Mouse (Mus musculus) midbrain, postnatal 0 days (tissue): ENCODE results near the gene Olfr411. TPM values are rescaled to one million over a fixed set of nuclear protein-coding genes. Genes with fewer than 3 reads are reported as not detected.

Experiments used
- ATAC-seq: fragments of 200-750 bp; cut with Nextera tagmentation; 2 replicates; pipeline ENCODE4 v1.8.0; 2017; ENCODE audit warnings: moderate number of reproducible peaks, mild to moderate bottlenecking, moderate TSS enrichment, moderate library complexity; ENCODE audit not compliant: low FRiP score
- DNase-seq: peaks from one replicate; pipeline ENCODE4 v3.0.0-alpha.2; 2015; ENCODE audit warnings: low spot score
- H3K27ac ChIP-seq: fragments of 300-500 bp; sonication (generic); 2 replicates; pipeline ENCODE4 v1.5.1; 2014; ENCODE audit warnings: low read depth, mild to moderate bottlenecking, low read length, mixed read lengths
- H3K27me3 ChIP-seq: fragments of 300-500 bp; sonication (generic); 2 replicates; pipeline ENCODE4 v1.6.1; 2014; ENCODE audit warnings: low read length, control low read depth, mixed read lengths; ENCODE audit not compliant: insufficient read depth
- H3K36me3 ChIP-seq: fragments of 300-500 bp; sonication (generic); 2 replicates; pipeline ENCODE4 v1.6.1; 2014; ENCODE audit warnings: low read length, control low read depth, mixed read lengths; ENCODE audit not compliant: insufficient read depth
- H3K4me1 ChIP-seq: fragments of 300-500 bp; sonication (generic); 2 replicates; pipeline ENCODE4 v1.6.1; 2014; ENCODE audit warnings: mild to moderate bottlenecking, control low read depth, antibody characterized with exemption, low read length, mixed read lengths; ENCODE audit not compliant: insufficient read depth
- H3K4me2 ChIP-seq: fragments of 300-500 bp; sonication (generic); 2 replicates; pipeline ENCODE4 v1.6.1; 2014; ENCODE audit warnings: low read depth, mild to moderate bottlenecking, low read length, mixed read lengths; ENCODE audit not compliant: poor library complexity, severe bottlenecking
- H3K4me3 ChIP-seq: fragments of 300-500 bp; sonication (generic); 2 replicates; pipeline ENCODE4 v1.5.1; 2014; ENCODE audit warnings: low read depth, mild to moderate bottlenecking, low read length, moderate library complexity
- H3K9ac ChIP-seq: fragments of 300-500 bp; sonication (generic); replicated peaks from 2 replicates; pipeline ENCODE4 v1.6.1; 2014; ENCODE audit warnings: mild to moderate bottlenecking, low read length, moderate library complexity, mixed read lengths; ENCODE audit not compliant: poor library complexity, severe bottlenecking
- H3K9me3 ChIP-seq: fragments of 300-500 bp; sonication (generic); 2 replicates; pipeline ENCODE4 v1.6.1; 2016; ENCODE audit warnings: low read length, control low read depth
- CTCF ChIP-seq: IDR thresholded peaks from 2 replicates; pipeline ENCODE4 v1.5.1; 2016; ENCODE audit warnings: antibody characterized with exemption, mild to moderate bottlenecking
- WGBS: fragments of 180-500 bp; shearing (Covaris S2); extraction: QIAGEN DNeasy Blood & Tissue Kit; methylation state at CpG from one replicate; pipeline ENCODE4 v1.1.7; 2014; 5-methylcytosine and 5-hydroxymethylcytosine counted together
- polyA plus RNA-seq: library from polyadenylated mRNA; unstranded; fragments of >200 nt; fragmentation: Nextera tagmentation; extraction: Ambion mirVana; gene quantifications from 2 replicates; pipeline ENCODE4 v1.2.1, GENCODE M21; 2015
- total RNA-seq: library from RNA; depleted of rRNA; stranded (reverse); fragments of >200 nt; gene quantifications from 2 replicates; pipeline ENCODE4 v1.2.3, GENCODE M21; 2014

Olfr411 gene
- total and polyA plus RNA-seq, 2 experiments from 2014 or later = not detected

DNA sequence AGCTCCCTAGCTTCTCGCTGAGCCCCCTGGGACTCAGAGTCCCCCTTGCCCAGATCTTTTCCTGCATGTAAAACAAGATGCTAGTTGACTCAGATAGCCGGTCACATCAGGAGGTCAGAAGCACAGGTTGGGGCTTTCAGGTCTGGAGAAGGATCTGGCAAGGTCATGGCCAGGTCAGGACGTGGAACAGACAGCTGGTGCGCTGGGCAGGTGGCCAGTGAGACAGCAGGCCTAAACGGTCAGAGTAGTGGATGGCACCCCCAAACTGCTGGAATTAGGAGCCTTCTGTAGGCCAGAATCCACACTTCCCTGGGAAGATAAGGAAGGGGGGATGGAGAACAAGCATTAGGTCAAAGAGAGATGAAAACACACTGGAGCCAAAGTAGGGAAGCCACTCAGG, 34.8 kb upstream of the Olfr411 start:
- Histone ChIP-seq H3K27ac (no peak overlapping the region), H3K27me3 (no peaks in the 10 kb centered on the region), H3K4me3 (no peak overlapping the region), H3K9ac (no peak overlapping the region), H3K4me1 (no peaks in the 10 kb centered on the region), H3K36me3 (peaks cover 22% of the 10 kb centered on the region; the same call in 1 of the 2 replicates), H3K4me2 (no peak overlapping the region), H3K9me3 (no peaks in the 10 kb centered on the region)
- DNase-seq (no peak), ATAC-seq (no peak)
- 85% methylated on average over 5 of the region's 5 CpGs for WGBS
- no peak for TF ChIP-seq CTCF

DNA sequence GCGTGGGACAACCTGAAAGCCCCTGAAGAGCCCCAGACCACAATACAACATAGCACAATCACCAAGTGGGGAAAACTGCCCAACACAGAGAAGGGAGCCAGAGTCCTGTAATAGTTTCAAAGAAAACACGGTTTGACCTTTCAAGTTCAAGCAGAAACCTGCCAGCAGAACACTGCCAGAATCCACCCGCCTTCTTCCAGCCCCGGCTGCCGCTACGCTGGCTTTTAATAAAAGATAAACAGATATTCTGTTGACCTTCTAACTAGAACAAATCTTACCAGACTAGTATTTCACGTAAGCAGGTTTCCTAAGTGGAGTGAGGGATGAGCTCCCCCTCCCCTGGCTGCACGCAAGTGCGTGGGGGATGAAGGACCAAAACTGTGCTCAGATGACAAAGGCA, 33.2 kb upstream of the Olfr411 start:
- ATAC-seq = no peak
- no peak for DNase-seq
- no peaks in the 10 kb centered on the region for H3K4me1 ChIP-seq
- no peak for TF ChIP-seq CTCF
- no peak overlapping the region for H3K27ac ChIP-seq
- H3K9ac ChIP-seq = no peak overlapping the region
- no peaks in the 10 kb centered on the region for H3K9me3 ChIP-seq
- peaks cover 13% of the 10 kb centered on the region; the same call in 1 of the 2 replicates for H3K36me3 ChIP-seq
- no peak overlapping the region for H3K4me3 ChIP-seq
- H3K4me2 ChIP-seq = no peak overlapping the region
- 74% methylated on average over 9 of the region's 9 CpGs for WGBS
- no peaks in the 10 kb centered on the region for H3K27me3 ChIP-seq

DNA sequence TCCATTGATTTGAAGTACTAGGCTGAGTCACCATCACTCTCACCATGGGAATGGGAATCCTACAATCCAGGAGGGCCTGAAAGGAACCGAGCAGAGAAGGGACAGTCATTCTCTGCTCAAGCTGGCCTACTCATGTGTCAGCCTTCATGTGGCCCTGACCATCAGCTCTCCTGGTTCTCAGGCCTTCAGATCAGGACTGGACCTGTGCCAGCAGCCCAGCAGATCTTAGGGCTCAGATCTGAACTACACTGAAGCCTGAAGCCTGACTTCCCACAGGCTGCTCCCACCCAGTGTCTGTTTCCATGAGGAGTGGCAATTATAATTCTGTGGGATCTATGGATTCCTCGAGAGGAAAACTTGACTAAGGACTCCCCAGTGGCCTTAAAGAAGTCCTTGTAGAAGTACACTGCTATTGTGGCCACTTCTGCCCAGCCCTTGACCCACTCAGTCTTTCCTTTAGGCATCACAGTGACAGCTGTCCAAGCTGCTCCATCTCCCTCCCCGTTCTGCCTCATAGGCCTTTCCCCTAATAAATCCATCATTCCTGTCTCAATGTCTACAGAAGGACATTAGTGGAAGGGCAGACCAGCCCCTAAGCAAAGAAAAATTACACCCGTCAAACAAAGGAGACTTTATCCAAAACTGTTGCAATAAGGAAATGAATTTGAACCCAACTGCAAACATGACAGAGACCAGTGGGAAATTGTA, 26.9 kb upstream of the Olfr411 start:
- Histone ChIP-seq H3K27me3 (no peaks in the 10 kb centered on the region), H3K27ac (no peak overlapping the region), H3K9me3 (no peaks in the 10 kb centered on the region), H3K36me3 (no peaks in the 10 kb centered on the region), H3K4me1 (no peaks in the 10 kb centered on the region), H3K4me3 (no peak overlapping the region), H3K4me2 (no peak overlapping the region), H3K9ac (no peak overlapping the region)
- no peak for TF ChIP-seq CTCF
- no peak for ATAC-seq
- no peak for DNase-seq
- WGBS = 75% methylated on average over 4 of the region's 4 CpGs

DNA sequence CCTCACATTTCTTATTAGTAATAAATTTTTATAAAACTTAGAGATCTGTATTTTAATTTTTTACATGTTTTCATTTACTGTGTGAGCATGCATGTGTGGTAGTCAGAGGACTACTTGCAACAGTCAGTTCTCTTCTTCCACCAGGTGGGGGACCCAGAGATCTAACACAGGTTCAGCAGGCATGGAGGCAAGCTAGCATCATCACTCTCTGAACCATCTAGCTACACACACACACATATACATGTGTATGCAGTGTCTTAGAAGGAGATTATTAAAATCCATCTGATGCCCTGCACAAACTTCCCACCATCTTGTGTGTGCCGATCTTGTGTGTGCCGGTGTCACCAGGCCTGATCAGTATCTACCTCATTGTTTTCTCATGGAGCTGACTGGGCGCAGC, 24.4 kb upstream of the Olfr411 start:
- Histone ChIP-seq H3K27me3 (no peaks in the 10 kb centered on the region), H3K9me3 (no peaks in the 10 kb centered on the region), H3K9ac (no peak overlapping the region), H3K4me3 (no peak overlapping the region), H3K4me1 (no peaks in the 10 kb centered on the region), H3K36me3 (no peaks in the 10 kb centered on the region), H3K4me2 (no peak overlapping the region), H3K27ac (no peak overlapping the region)
- DNase-seq (peak; percentile 84), ATAC-seq (peak; percentile 85)
- TF ChIP-seq CTCF = peak; percentile 88
- 69% methylated on average over 3 of the region's 3 CpGs for WGBS

DNA sequence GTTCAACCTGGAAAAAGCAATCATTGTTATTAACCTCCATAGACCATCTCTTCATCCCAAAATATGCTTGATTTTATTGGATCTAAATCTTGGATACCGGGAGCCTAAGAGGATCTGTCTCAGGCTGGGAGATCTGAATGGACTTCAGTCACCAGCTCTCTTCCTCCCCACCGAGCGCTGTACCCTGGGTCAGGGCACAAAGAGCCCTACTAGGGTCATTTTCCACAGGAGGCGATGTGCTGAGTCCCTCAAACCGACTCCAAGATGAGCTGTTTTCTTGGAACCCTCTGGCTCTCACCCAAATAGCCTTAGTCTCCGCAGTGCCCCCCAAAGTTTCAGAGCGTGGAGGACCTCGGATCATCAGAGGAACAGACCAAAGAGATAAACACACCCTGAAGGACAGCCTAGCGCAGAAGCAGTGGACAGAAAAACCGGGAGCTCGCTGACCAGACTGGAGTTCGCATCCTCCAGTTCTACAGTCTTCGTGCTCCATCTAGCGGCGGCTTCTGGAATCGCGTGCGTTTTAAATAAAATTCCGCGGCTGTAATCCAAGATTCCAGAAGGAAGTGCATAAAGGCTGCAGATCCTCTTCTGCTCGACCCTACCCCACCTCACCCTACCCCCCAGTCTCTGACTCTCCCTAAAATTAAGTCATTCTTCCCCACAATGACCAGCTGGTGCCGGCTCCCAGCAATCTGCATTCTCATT, 19.1 kb upstream of the Olfr411 start:
- no peak overlapping the region; the same call in 1 of the 2 replicates for H3K4me2 ChIP-seq
- 11% methylated on average over 22 of the region's 22 CpGs for WGBS

DNA sequence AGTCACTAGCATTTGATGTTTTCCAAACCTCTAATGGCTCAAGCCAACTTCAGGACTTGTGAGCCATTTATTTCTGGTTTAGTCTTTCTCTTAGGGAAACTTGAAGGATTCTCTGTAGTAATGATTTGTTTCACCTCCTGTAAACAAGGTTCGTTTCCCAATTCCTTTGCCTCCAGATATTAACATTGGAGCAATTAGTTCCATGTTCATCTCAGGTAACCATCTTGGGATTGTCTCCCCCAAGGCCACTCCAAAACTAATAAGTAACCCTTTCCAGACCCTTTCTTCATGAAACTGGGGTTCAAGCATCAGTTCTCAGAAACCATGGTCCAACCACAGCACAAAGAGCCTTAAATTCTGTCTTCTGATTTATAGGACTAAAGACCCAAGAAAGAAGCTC, 9.3 kb upstream of the Olfr411 start, which contains the start of gene Olfr412:
Gene Olfr412 (plus strand): TSS at position 301 of the 400 bp plus-strand sequence.
- Histone ChIP-seq H3K27me3 (no peaks in the 10 kb centered on the region), H3K4me3 (no peak within 1 kb of the TSS), H3K36me3 (no peaks in the 10 kb centered on the region), H3K9me3 (no peaks in the 10 kb centered on the region), H3K9ac (no peak within 1 kb of the TSS), H3K4me2 (no peak within 1 kb of the TSS), H3K27ac (no peak within 1 kb of the TSS), H3K4me1 (no peaks in the 10 kb centered on the region)
- no peak for DNase-seq
- no peak for TF ChIP-seq CTCF
- ATAC-seq = no peak
- WGBS = 73% methylated on average over 1 of the region's 1 CpGs

More for the DNA sequence above, 19.1 kb upstream of the Olfr411 start:
- TF ChIP-seq CTCF = peak; percentile 90
- DNase-seq (peak; percentile 82), ATAC-seq (peak; percentile 34; the same call in 1 of the 2 replicates)
- H3K9ac ChIP-seq = no peak overlapping the region
- no peak overlapping the region for H3K27ac ChIP-seq
- H3K27me3 ChIP-seq = peaks cover 5% of the 10 kb centered on the region
- H3K9me3 ChIP-seq = no peaks in the 10 kb centered on the region
- no peaks in the 10 kb centered on the region for H3K36me3 ChIP-seq
- no peak overlapping the region for H3K4me3 ChIP-seq
- no peaks in the 10 kb centered on the region for H3K4me1 ChIP-seq
